Mouse (Mus musculus) urinary bladder, adult 18-20 months (tissue): Measurements from ENCODE around the gene Stat2.

Experiments used
- DNase-seq, 2 experiments: peaks; one replicate each; pipeline ENCODE4 v3.0.0; 2022; ENCODE audit warnings: low spot score in 2 of 2, mixed read lengths in 2 of 2

Gene Stat2

DNA sequence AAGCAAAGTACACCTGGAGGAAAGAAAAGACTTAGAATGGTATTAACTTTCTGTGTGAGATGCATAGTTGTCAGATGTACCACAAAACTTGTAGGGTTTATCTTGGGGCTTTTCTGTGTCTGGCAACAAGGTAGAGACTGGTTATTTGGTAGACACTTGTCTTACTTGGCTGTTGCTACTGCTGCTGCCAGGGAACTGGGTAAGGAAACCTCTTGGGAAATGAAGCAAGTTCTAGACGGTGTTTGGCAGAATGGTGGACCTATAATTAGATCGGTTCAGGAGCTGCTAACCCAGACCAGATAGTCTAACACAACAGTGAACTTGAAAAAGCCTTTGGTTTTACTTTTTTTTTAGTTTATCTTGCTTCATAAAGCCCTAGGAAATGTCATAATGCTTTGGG lies 68.6 kb downstream of the Stat2 start:
- DNase-seq = no peak

GRCm38 (mm10) chr10:128340257-128340656 lies 69.9 kb downstream of the Stat2 start:
- no peak for DNase-seq
